Mouse (Mus musculus) cerebellum, adult (tissue): ENCODE data around the gene Prdm11.
A peak's percentile ranks its signal among the peaks of the same experiment; 100 is the strongest.

Experiments used
- ATAC-seq: cut with Nextera tagmentation; 2 replicates; pipeline ENCODE4 v1.9.2; 2017; ENCODE audit warnings: mild to moderate bottlenecking, moderate library complexity, mixed read lengths; ENCODE audit not compliant: insufficient number of reproducible peaks, low FRiP score, low TSS enrichment

The Prdm11 gene

GRCm38 (mm10) chr2:93047036-93047435 is 1.1 kb upstream of the Prdm11 start:
- no peak for ATAC-seq

- ATAC-seq, result no peak
Measured at GRCm38 (mm10) chr2:93046509-93046835, 505 bp upstream of the Prdm11 start.

DNA sequence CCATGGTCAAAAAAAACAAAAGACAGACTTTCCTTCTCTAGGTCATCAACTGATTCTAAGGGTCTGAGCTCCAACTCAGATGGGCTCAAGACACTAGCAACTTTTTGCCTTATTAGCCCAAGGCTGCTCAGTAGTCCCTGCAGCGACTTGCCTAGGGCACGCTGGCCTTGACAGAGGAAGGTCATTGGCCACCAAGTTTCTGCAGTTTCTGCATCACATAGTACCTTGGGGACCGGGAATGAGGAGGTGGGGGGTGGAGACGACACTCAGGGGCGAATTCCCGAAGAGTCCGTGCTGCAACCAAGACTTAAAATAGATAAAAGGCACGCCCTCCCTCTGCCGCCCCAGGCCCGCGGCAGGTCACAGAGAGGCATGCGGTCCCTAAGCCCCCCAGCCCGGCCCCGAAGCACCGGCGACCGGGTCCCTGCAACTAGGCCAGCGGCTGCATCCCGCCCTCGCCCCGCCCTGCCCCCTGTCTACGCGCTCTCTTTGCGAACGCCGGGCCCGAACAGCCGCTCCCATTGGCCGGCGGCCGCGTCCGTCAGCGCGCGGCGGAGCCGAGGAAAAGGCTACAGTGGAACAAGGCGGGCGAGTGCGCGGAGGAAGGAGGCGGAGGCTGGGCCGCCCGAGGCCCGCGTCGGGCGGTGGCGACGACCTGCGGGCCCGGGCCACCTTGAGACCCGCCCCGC is 694 bp downstream of the Prdm11 start:
- ATAC-seq, result peak; percentile 93

DNA sequence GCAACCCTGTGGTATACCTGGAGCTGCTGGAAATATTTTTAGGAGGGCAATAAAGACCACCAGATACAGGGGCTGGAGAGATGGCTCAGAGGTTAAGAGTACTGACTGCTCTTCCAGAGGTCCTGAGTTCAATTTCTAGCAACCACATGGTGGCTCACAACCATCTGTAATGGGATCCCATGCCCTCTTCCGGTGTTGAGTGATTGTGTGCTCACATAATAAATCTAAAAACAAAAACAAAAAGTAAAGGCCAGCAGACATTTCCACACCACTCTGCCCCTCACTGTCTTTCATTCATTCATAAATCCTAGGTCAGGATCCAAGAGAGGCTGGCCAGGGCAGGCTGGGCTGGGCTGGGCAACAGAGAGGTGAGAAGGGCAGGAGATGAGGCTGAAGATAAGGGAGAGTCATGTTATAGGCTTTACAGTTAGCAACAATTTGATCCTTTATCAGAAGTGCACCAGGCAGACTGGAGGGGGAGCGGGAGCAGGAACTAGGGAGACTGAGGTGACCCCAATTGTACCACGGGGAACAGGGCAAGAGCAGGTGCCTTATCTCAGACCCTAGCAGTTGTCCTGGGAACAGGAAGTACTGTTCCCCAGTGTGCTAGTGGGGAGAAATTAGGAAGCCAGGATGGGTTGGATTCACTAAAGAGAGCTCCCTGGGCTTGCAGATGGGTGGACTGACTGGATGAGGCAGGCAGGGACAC is 2.4 kb downstream of the Prdm11 start:
- no peak for ATAC-seq

DNA sequence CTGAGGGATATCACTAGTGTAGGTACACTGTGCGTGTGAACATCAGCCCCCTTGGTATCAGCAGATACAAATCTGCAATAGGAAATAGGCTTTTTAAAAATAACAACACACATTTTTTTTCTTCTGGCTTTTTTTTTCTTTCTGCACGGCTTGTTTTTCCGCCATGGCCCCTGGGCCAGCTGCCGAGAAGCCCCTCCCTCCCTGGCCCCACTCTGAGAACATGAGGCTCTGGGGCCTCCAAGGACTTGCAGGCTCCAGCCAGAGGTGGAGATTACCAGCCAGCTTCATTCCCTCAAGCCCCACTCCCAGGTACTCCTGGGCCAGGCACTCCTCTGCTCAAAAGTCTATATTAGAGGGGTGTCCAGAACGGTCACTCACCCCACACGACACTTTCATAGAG is 4.5 kb downstream of the Prdm11 start:
- no peak for ATAC-seq

DNA sequence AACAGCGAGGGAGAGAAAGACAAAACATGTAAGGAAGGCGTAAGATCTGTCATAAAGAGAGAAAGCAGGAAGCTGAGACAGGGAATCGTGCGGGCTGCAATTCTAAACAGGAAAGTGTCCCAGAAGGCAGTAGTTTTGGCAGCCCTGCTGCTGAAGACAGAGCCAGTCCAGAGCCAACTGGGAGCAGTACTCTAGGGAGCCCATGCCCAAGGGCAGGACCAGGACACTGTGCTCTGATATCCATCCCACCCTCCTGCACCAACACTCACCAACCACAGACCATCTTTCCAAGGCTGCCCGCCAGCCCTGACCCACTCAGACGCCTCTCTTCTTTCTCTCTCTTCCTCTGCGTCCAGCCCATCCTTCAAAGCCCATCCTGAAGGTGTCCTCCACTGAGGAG is 5.1 kb downstream of the Prdm11 start:
- no peak for ATAC-seq

- no peak for ATAC-seq
Measured at GRCm38 (mm10) chr2:93039706-93040105, 6.3 kb downstream of the Prdm11 start.

DNA sequence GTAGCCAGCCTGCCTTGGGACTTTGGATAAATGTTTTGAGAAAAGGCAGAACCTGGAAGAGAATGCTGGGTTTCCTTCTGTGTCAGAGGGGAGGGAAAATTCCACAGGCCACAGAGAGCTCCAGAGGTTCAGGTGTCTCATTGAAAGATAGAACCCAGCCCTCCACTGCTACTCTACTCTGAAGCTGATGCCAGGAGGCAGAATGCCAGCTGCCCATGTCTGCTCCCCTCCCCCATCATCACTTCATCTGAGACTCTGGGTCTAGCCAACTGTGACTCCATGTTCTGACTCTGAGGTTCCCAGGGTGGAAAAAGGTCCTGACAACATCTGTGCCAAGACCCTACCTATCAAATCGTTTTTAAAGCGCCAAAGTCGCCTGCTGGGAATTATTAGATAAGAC is 6.9 kb downstream of the Prdm11 start:
- ATAC-seq, result no peak

DNA sequence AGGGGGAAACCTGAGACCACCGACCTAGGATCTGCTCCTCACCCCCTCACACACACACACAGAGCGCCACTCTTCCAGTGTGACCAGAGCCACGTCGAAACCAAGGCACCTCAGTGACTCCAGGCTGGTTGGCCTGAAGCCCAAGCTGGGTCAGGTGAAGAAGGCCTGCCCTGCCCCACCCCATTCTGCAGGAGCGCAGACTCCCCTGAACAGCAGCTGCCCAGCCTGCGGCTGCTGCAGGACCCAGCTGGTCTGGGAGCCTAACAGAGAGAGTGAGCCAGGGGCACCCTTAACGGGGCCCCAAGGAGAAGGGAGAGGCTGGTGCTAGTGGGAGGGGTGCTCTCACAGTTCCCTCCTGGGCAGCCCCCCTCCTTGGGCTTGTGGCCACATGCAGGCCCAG is 10.3 kb downstream of the Prdm11 start:
- no peak for ATAC-seq

GRCm38 (mm10) chr2:93032651-93033050 is 13.3 kb downstream of the Prdm11 start:
- no peak for ATAC-seq

- ATAC-seq, result peak; percentile 26
Measured at GRCm38 (mm10) chr2:93032049-93032448, 13.9 kb downstream of the Prdm11 start.

DNA sequence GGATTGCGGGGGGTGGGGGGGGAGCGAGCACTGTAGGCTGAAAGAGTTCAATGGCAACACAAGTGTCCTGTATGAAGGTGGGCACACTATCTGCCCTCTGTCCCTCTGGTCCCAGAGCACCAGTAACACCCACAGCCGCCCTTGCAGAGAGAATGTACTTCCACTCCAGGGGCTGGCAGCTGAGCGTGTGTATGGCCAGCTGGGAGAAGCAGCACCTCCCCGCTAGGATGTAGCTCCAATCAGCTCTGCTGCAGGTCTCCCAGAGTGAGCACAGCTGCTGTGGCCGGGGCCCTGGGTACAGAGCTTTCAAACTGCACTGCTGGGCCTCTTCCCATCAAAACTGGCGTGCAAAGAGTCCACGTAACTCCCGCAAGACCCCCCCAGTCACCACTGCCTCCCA is 14.9 kb downstream of the Prdm11 start:
- ATAC-seq, result no peak

DNA sequence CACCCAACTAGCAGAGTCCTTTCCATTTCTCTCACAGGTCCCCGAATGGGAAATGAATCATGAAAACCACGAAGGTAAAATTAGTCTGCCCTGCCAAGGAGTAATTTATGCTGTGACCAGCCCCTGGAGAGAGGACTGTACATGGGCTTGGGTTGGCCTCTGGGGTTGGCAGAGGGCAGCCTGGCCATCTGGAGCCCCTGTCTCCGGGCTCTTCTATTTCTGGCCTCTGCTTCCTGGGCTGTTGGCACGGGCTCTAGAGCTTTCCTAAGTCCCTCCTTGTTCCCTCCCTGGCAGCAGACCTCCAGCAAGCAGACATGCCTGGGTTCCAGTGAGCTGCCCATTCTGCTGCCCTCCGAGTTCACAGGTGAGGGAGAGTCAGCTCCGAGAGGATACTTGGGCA is 15.9 kb downstream of the Prdm11 start:
- peak; percentile 57 for ATAC-seq

GRCm38 (mm10) chr2:93029267-93030060 is 16.5 kb downstream of the Prdm11 start:
- ATAC-seq, result peak; percentile 34; the same call in 1 of the 2 replicates

GRCm38 (mm10) chr2:93028865-93029264 is 17.1 kb downstream of the Prdm11 start:
- ATAC-seq, result no peak

GRCm38 (mm10) chr2:93027713-93028112 is 18.3 kb downstream of the Prdm11 start:
- no peak for ATAC-seq

GRCm38 (mm10) chr2:93024431-93024830 is 21.5 kb downstream of the Prdm11 start:
- no peak for ATAC-seq

DNA sequence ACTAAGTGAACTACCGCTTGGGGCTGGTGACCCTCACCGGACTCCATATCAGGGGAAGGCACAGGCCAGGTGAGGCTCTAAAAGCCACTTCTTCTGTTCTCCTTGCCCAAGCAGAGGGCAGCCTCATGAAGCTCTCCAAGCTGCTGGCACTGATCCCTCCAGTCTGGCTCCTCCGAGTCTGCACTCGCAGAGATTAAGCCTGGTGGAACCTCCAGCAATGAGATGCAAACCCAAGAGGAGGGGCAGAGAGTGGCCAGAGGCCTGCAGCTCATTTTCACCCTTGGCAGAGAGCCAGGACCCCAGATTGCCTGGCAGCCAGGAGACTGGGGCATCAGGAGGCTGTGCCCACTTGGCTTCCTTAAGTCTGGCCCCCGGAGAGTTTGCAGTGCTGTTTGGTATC is 27.1 kb downstream of the Prdm11 start:
- 0 out of 2 replicates have a peak, but pooled peaks have one; percentile 15 for ATAC-seq

- no peak for ATAC-seq
Measured at GRCm38 (mm10) chr2:93017151-93017550, 28.8 kb downstream of the Prdm11 start.

- ATAC-seq, result no peak
Measured at GRCm38 (mm10) chr2:93015041-93015440, 30.9 kb downstream of the Prdm11 start.
